Mouse (Mus musculus) MEL (cell line): Measurements from ENCODE around the gene Mrpl57. TPM values are rescaled to one million over a fixed set of nuclear protein-coding genes. Genes with fewer than 3 reads are reported as not detected.
"Not testable (repeated sequence)": the region's sequence is repeated elsewhere in the genome, so short reads cannot be mapped to it uniquely, and the experiment has no call there.

ENCODE experiments used
- DNase-seq: peaks from one replicate; pipeline ENCODE4 v3.0.0; 2011; ENCODE audit warnings: low read depth, low spot score
- H3K27ac ChIP-seq: 2 replicates; pipeline ENCODE4 v1.5.1; 2012; ENCODE audit warnings: low read depth, mild to moderate bottlenecking, control low read depth, low read length, moderate library complexity; ENCODE audit not compliant: control insufficient read depth
- H3K27me3 ChIP-seq, 2 experiments: fragments of 150-350 bp in 1 of 2; sonication (generic) in 1 of 2; 2 replicates each; pipeline ENCODE4 v1.6.1; 2012; ENCODE audit warnings: low read length in 2 of 2, mild to moderate bottlenecking in 2 of 2, improper control_type of control experiment in 1 of 2, moderate library complexity in 1 of 2; ENCODE audit not compliant: insufficient read depth in 2 of 2, control insufficient read depth in 1 of 2
- H3K36me3 ChIP-seq, 2 experiments: 2 replicates each; pipeline ENCODE4 v1.6.1; 2012 to 2014; ENCODE audit warnings: low read length in 2 of 2, improper control_type of control experiment in 1 of 2, inconsistent platforms in 1 of 2, mild to moderate bottlenecking in 1 of 2; ENCODE audit not compliant: insufficient read depth in 2 of 2, control insufficient read depth in 1 of 2
- H3K4me1 ChIP-seq, 2 experiments: fragments of 150-350 bp in 1 of 2; sonication (generic) in 1 of 2; 2 replicates each; pipeline ENCODE4 v1.6.1; 2012; ENCODE audit warnings: low read length in 2 of 2, improper control_type of control experiment in 1 of 2, mild to moderate bottlenecking in 1 of 2; ENCODE audit not compliant: insufficient read depth in 2 of 2, control insufficient read depth in 1 of 2
- H3K4me3 ChIP-seq, 2 experiments: fragments of 150-350 bp in 1 of 2; sonication (generic) in 1 of 2; 2 replicates each; pipeline ENCODE4 v1.5.1; 2012; ENCODE audit warnings: low read depth in 2 of 2, low read length in 2 of 2, mild to moderate bottlenecking in 2 of 2, moderate library complexity in 2 of 2, control low read depth in 1 of 2, improper control_type of control experiment in 1 of 2; ENCODE audit not compliant: control insufficient read depth in 1 of 2, insufficient read depth in 1 of 2
- H3K79me2 ChIP-seq: 2 replicates; pipeline ENCODE4 v1.6.1; 2012; ENCODE audit warnings: mild to moderate bottlenecking, low read length, moderate library complexity; ENCODE audit not compliant: control insufficient read depth, poor library complexity, insufficient read depth
- H3K9ac ChIP-seq: 2 replicates; pipeline ENCODE4 v1.6.1; 2012; ENCODE audit warnings: low read depth, mild to moderate bottlenecking, control low read depth, low read length, moderate library complexity; ENCODE audit not compliant: control insufficient read depth, poor library complexity, severe bottlenecking
- H3K9me3 ChIP-seq: fragments of 150-350 bp; sonication (generic); replicated peaks from 2 replicates; pipeline ENCODE4 v1.6.1; 2012; ENCODE audit warnings: mild to moderate bottlenecking, low read length, improper control_type of control experiment, moderate library complexity; ENCODE audit not compliant: insufficient read depth
- CTCF ChIP-seq, 3 experiments: IDR thresholded peaks in 2 of 3; conservative IDR thresholded peaks in 1 of 3; 2 replicates each; pipeline ENCODE4 v1.5.1; 2011 to 2012; ENCODE audit warnings: low read length in 3 of 3, low read depth in 2 of 3, mild to moderate bottlenecking in 2 of 3, improper control_type of control experiment in 1 of 3, inconsistent platforms in 1 of 3, mixed read lengths in 1 of 3, moderate library complexity in 1 of 3; ENCODE audit not compliant: control insufficient read depth in 1 of 3, insufficient read depth in 1 of 3, poor library complexity in 1 of 3, severe bottlenecking in 1 of 3
- ELF1 ChIP-seq: IDR thresholded peaks from 2 replicates; pipeline ENCODE4 v1.6.1; 2014; ENCODE audit warnings: low read depth, mild to moderate bottlenecking, inconsistent platforms, low read length, improper control_type of control experiment, moderate library complexity
- GABPA ChIP-seq: IDR thresholded peaks from 2 replicates; pipeline ENCODE4 v1.6.1; 2012; ENCODE audit warnings: low read depth, mild to moderate bottlenecking, inconsistent platforms, low read length, improper control_type of control experiment, moderate library complexity
- GATA1 ChIP-seq: IDR thresholded peaks from 2 replicates; pipeline ENCODE4 v1.6.1; 2011; ENCODE audit warnings: low read depth, low read length, improper control_type of control experiment
- JUND ChIP-seq: IDR thresholded peaks from 2 replicates; pipeline ENCODE4 v1.6.1; 2011; ENCODE audit warnings: low read depth, mild to moderate bottlenecking, improper control_type of control experiment, low read length
- MAFK ChIP-seq: IDR thresholded peaks from 2 replicates; pipeline ENCODE4 v1.6.1; 2011; ENCODE audit warnings: low read depth, mild to moderate bottlenecking, low read length, improper control_type of control experiment, borderline replicate concordance
- MXI1 ChIP-seq: IDR thresholded peaks from 2 replicates; pipeline ENCODE4 v1.6.1; 2011; ENCODE audit warnings: mild to moderate bottlenecking, low read depth, low read length, improper control_type of control experiment
- POLR2AphosphoS5 ChIP-seq: IDR thresholded peaks from 2 replicates; pipeline ENCODE4 v1.6.1; 2012; ENCODE audit warnings: low read depth, borderline replicate concordance, mild to moderate bottlenecking, inconsistent platforms, low read length, moderate library complexity, mixed read lengths
- SIN3A ChIP-seq: IDR thresholded peaks from 2 replicates; pipeline ENCODE4 v1.6.1; 2012; ENCODE audit warnings: low read length, improper control_type of control experiment, inconsistent platforms
- TAL1 ChIP-seq: IDR thresholded peaks from 2 replicates; pipeline ENCODE4 v1.6.1; 2012; ENCODE audit warnings: mild to moderate bottlenecking, inconsistent platforms, low read length, moderate library complexity, mixed read lengths
- TCF12 ChIP-seq: IDR thresholded peaks from 2 replicates; pipeline ENCODE4 v1.6.1; 2014; ENCODE audit warnings: low read depth, mild to moderate bottlenecking, inconsistent platforms, low read length, improper control_type of control experiment, moderate library complexity
- ZKSCAN1 ChIP-seq: IDR thresholded peaks from 2 replicates; pipeline ENCODE4 v1.6.1; 2012; ENCODE audit warnings: low read depth, mild to moderate bottlenecking, inconsistent platforms, low read length, improper control_type of control experiment, moderate library complexity
- ZMIZ1 ChIP-seq: IDR thresholded peaks from 2 replicates; pipeline ENCODE4 v1.6.1; 2012; ENCODE audit warnings: low read depth, mild to moderate bottlenecking, inconsistent platforms, low read length, improper control_type of control experiment, moderate library complexity
- ZNF384 ChIP-seq: IDR thresholded peaks from 2 replicates; pipeline ENCODE4 v1.6.1; 2012; ENCODE audit warnings: low read depth, mild to moderate bottlenecking, inconsistent platforms, low read length, improper control_type of control experiment
- polyA plus RNA-seq, 2 experiments: library from polyadenylated mRNA; stranded (reverse) in 1 of 2; unstranded in 1 of 2; fragments of >175 nt in 1 of 2; fragments of >200 nt in 1 of 2; gene quantifications; 2 replicates each; pipeline versions ENCODE4 v1.2.1 to v1.2.4; 2012; ENCODE audit warnings: low replicate concordance in 2 of 2, low read depth in 1 of 2; ENCODE audit not compliant: insufficient read length in 2 of 2, insufficient read depth in 1 of 2, missing spikeins in 1 of 2
- total RNA-seq: library from RNA; depleted of rRNA; stranded (reverse); fragments of 300-350 nt; gene quantifications from 2 replicates; pipeline ENCODE4 v1.2.3, GENCODE M21; 2012

Gene Mrpl57
- total and polyA plus RNA-seq, 3 experiments: 126 to 184 TPM; not detected in 1

GRCm38 (mm10) chr14:57844535-57844934 lies 18.5 kb downstream of the Mrpl57 start:
- no peaks in the 10 kb centered on the region for H3K27me3 ChIP-seq
- no peaks in the 10 kb centered on the region for H3K9me3 ChIP-seq
- TF ChIP-seq TCF12 (no peak), ZMIZ1 (no peak), GABPA (no peak), POLR2AphosphoS5 (no peak)
- H3K27ac ChIP-seq: no peak overlapping the region
- H3K79me2 ChIP-seq: no peaks in the 10 kb centered on the region
- no peak overlapping the region for H3K9ac ChIP-seq
- H3K4me1 ChIP-seq: no peaks in the 10 kb centered on the region
- no peak for DNase-seq
- no peak overlapping the region for H3K4me3 ChIP-seq
- H3K36me3 ChIP-seq: peaks cover 0 to 2% of the 10 kb centered on the region in 2 experiments; a peak in 2 of 4 replicates

- not testable (repeated sequence) for H3K27me3 ChIP-seq, H3K9ac ChIP-seq, H3K36me3 ChIP-seq, DNase-seq, H3K9me3 ChIP-seq, H3K4me3 ChIP-seq, H3K27ac ChIP-seq, H3K4me1 ChIP-seq, H3K79me2 ChIP-seq
Observed at GRCm38 (mm10) chr14:57848061-57848460, 22.0 kb downstream of the Mrpl57 start.

GRCm38 (mm10) chr14:57848646-57849045 lies 22.6 kb downstream of the Mrpl57 start:
- H3K36me3 ChIP-seq: peaks cover 0 to 2% of the 10 kb centered on the region in 2 experiments; a peak in 3 of 4 replicates
- H3K9me3 ChIP-seq: no peaks in the 10 kb centered on the region
- no peak for DNase-seq
- H3K4me1 ChIP-seq: 0 out of 4 replicates have a peak, but pooled peaks cover 0 to 3% of the 10 kb centered on the region in 2 experiments
- H3K4me3 ChIP-seq: no peak overlapping the region
- no peak overlapping the region for H3K27ac ChIP-seq
- H3K27me3 ChIP-seq: no peaks in the 10 kb centered on the region
- no peak for TF ChIP-seq TAL1
- no peak for TF ChIP-seq ZKSCAN1
- no peak for TF ChIP-seq CTCF (IDR thresholded peaks at IDR 0.05 in 2 of 3, conservative IDR thresholded peaks at IDR 0.05 in 1 of 3; ENCODE audit: control insufficient read depth in 1 of 3, insufficient read depth in 1 of 3, low read depth in 2 of 3, low read length in 3 of 3, poor library complexity in 1 of 3, severe bottlenecking in 1 of 3)
- no peak for TF ChIP-seq MXI1
- TF ChIP-seq JUND: no peak
- TF ChIP-seq GATA1: no peak
- TF ChIP-seq MAFK: no peak
- no peak for TF ChIP-seq ZNF384
- TF ChIP-seq ELF1: no peak
- TF ChIP-seq SIN3A: no peak
- no peaks in the 10 kb centered on the region for H3K79me2 ChIP-seq
- no peak overlapping the region for H3K9ac ChIP-seq
